Mouse (Mus musculus) liver, embryonic 18 days (tissue): ENCODE measurements around the gene Cenpa. TPM values are rescaled to one million over a fixed set of nuclear protein-coding genes. Genes with fewer than 3 reads are reported as not detected.

ENCODE experiments used
- polyA plus RNA-seq: library from polyadenylated mRNA; depleted of rRNA; stranded (reverse); fragments of >200 nt; gene quantifications from 2 replicates; pipeline ENCODE4 v1.2.3, GENCODE M21; 2012; rRNA removed

The Cenpa gene
- polyA plus RNA-seq: 67.7 and 73.1 TPM in 2 replicates

GRCm38 (mm10) chr5:30666391-30667195, at the start of gene Cenpa:
Gene Cenpa (plus strand): TSS chr5:30666777.

GRCm38 (mm10) chr5:30647815-30648560, 18.6 kb upstream of the Cenpa start, which contains the start of gene Slc35f6:
Gene Slc35f6 (plus strand): TSS chr5:30647933.

GRCm38 (mm10) chr5:30711147-30712001, 44.8 kb downstream of the Cenpa start, which contains the start of gene Dpysl5:
Gene Dpysl5 (plus strand): TSS chr5:30711564.

Other genes starting within 250 kb of the Cenpa start
- 0.01 TPM in 2 replicates for gene Otof, start 204.8 kb upstream of the Cenpa start, polyA plus RNA-seq
- not detected in 2 replicates for gene 1700001C02Rik, start 200.7 kb upstream of the Cenpa start, polyA plus RNA-seq
- not detected in 2 replicates for gene Cib4, start 120.9 kb upstream of the Cenpa start, polyA plus RNA-seq
- 0.09 and 0.14 TPM in 2 replicates for gene Kcnk3, start 78.6 kb upstream of the Cenpa start, polyA plus RNA-seq
- 14.8 and 15.6 TPM in 2 replicates for gene Slc35f6, start 18.8 kb upstream of the Cenpa start, polyA plus RNA-seq
- 0.22 and 0.25 TPM in 2 replicates for gene Dpysl5, start 44.8 kb downstream of the Cenpa start, polyA plus RNA-seq
- gene Mapre3, start 147.9 kb downstream of the Cenpa start, polyA plus RNA-seq: 8.0 and 9.0 TPM in 2 replicates
- gene Tmem214, start 201.2 kb downstream of the Cenpa start, polyA plus RNA-seq: 28.4 and 29.6 TPM in 2 replicates
- 5.4 and 6.3 TPM in 2 replicates for gene Agbl5, start 221.9 kb downstream of the Cenpa start, polyA plus RNA-seq
- 218 and 229 TPM in 2 replicates for gene Ost4, start 241.0 kb downstream of the Cenpa start, polyA plus RNA-seq
- 24.6 and 29.0 TPM in 2 replicates for gene Emilin1, start 246.6 kb downstream of the Cenpa start, polyA plus RNA-seq